Mouse (Mus musculus) embryonic facial prominence, embryonic 13.5 days (tissue): Measurements from ENCODE around the gene Tnfrsf11a. TPM values are rescaled to one million over a fixed set of nuclear protein-coding genes. Genes with fewer than 3 reads are reported as not detected.
"Not testable (repeated sequence)": the region's sequence is repeated elsewhere in the genome, so short reads cannot be mapped to it uniquely, and the experiment has no call there.

Experiments
- ATAC-seq: fragments of 200-750 bp; cut with Nextera tagmentation; 2 replicates; pipeline ENCODE4 v1.8.0; 2017; ENCODE audit warnings: low read depth; ENCODE audit not compliant: insufficient number of reproducible peaks, insufficient read depth, low FRiP score, low TSS enrichment
- H3K27ac ChIP-seq: fragments of 300-500 bp; sonication (generic); 2 replicates; pipeline ENCODE4 v1.5.1; 2015; ENCODE audit warnings: moderate library complexity, mild to moderate bottlenecking, inconsistent platforms
- H3K27me3 ChIP-seq: fragments of 300-500 bp; sonication (generic); 2 replicates; pipeline ENCODE4 v1.6.1; 2015; ENCODE audit warnings: mild to moderate bottlenecking, inconsistent platforms
- H3K36me3 ChIP-seq: fragments of 300-500 bp; sonication (generic); 2 replicates; pipeline ENCODE4 v1.6.1; 2015; ENCODE audit warnings: mild to moderate bottlenecking, inconsistent platforms
- H3K4me1 ChIP-seq: fragments of 300-500 bp; sonication (generic); 2 replicates; pipeline ENCODE4 v1.6.1; 2015; ENCODE audit warnings: inconsistent platforms
- H3K4me2 ChIP-seq: fragments of 300-500 bp; sonication (generic); 2 replicates; pipeline ENCODE4 v1.6.1; 2015; ENCODE audit warnings: moderate library complexity, mild to moderate bottlenecking, inconsistent platforms
- H3K4me3 ChIP-seq: fragments of 300-500 bp; sonication (generic); 2 replicates; pipeline ENCODE4 v1.5.1; 2015; ENCODE audit warnings: mild to moderate bottlenecking, inconsistent platforms
- H3K9ac ChIP-seq: fragments of 300-500 bp; sonication (generic); 2 replicates; pipeline ENCODE4 v1.6.1; 2015; ENCODE audit warnings: mild to moderate bottlenecking, inconsistent platforms
- H3K9me3 ChIP-seq: fragments of 300-500 bp; sonication (generic); 2 replicates; pipeline ENCODE4 v1.6.1; 2016; ENCODE audit warnings: inconsistent platforms
- WGBS: fragments of 180-500 bp; shearing (Covaris S2); methylation state at CpG from one replicate; pipeline ENCODE4 v1.1.7; 2015; ENCODE audit warnings: mixed read lengths; 5-methylcytosine and 5-hydroxymethylcytosine counted together
- polyA plus RNA-seq: library from polyadenylated mRNA; unstranded; fragments of >200 nt; fragmentation: Nextera tagmentation; extraction: Ambion mirVana; gene quantifications from 2 replicates; pipeline ENCODE4 v1.2.1, GENCODE M21; 2015

Tnfrsf11a gene
- polyA plus RNA-seq, 1 experiment from 2014 or later: 0.91 TPM

- Histone ChIP-seq H3K9ac (no peak overlapping the region), H3K27me3 (no peaks in the 10 kb centered on the region), H3K9me3 (peaks cover 12% of the 10 kb centered on the region), H3K4me1 (no peaks in the 10 kb centered on the region), H3K36me3 (no peaks in the 10 kb centered on the region), H3K27ac (no peak overlapping the region), H3K4me2 (no peak overlapping the region), H3K4me3 (no peak overlapping the region)
- whole genome bisulfite sequencing: 84% methylated on average over 3 of the region's 3 CpGs
- no peak for ATAC-seq
Observed at GRCm38 (mm10) chr1:105759422-105760165, 20.9 kb upstream of the Tnfrsf11a start.

DNA sequence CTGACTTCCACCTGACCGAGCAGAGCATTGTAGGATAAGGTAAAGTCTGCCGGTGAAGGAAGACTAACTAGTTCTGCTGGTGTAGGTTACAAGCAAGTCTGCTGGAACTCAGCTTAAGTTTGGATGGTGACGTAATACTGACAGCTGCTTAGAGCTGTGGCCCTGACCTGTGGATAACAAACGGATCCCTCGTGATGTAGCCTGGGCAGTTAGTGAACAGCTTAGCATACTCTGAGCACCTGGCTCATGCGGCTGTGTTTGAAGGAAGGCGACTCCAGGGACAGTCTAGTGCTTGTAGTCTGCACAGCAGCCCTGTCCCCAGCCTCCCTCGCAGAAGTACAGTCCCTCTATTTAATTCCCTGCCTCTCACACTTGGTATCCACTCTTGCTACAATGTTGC, 14.9 kb upstream of the Tnfrsf11a start:
- H3K9ac ChIP-seq: no peak overlapping the region
- no peaks in the 10 kb centered on the region for H3K4me1 ChIP-seq
- H3K27me3 ChIP-seq: no peaks in the 10 kb centered on the region
- 70% methylated on average over 8 of the region's 8 CpGs for WGBS
- no peak overlapping the region for H3K4me3 ChIP-seq
- H3K9me3 ChIP-seq: peaks cover 12% of the 10 kb centered on the region
- no peak overlapping the region for H3K27ac ChIP-seq
- no peaks in the 10 kb centered on the region for H3K36me3 ChIP-seq
- no peak for ATAC-seq
- H3K4me2 ChIP-seq: no peak overlapping the region

- not testable (repeated sequence) for H3K9ac ChIP-seq, H3K4me3 ChIP-seq, ATAC-seq, H3K4me2 ChIP-seq, H3K36me3 ChIP-seq, H3K4me1 ChIP-seq, H3K27me3 ChIP-seq, H3K27ac ChIP-seq
- H3K9me3 ChIP-seq: peaks cover 12% of the 10 kb centered on the region
- 80% methylated on average over 9 of the region's 9 CpGs for whole genome bisulfite sequencing
Observed at GRCm38 (mm10) chr1:105766099-105766498, 14.4 kb upstream of the Tnfrsf11a start.

DNA sequence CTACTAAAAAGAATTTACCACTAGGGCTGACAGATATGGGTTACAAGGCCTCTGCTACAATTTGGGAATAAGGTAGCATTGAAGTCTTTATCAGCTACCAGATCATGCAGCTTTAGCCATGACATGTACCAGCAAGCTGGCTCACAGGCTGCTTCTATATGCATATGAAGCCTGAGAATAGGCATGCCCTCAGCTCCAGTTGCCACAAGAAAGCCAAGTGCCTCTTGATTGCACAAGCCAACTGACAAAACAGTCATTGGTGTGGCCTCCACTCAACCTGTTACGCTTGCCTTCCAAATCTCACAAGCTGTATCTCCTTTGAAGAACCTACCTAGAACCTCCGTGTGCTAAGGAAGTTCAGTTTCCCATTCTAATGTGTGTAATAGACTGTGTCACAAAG, 12.1 kb upstream of the Tnfrsf11a start:
- H3K4me3 ChIP-seq: no peak overlapping the region
- H3K27ac ChIP-seq: no peak overlapping the region
- H3K9me3 ChIP-seq: no peaks in the 10 kb centered on the region
- H3K27me3 ChIP-seq: no peaks in the 10 kb centered on the region
- 79% methylated on average over 2 of the region's 2 CpGs for WGBS
- no peak for ATAC-seq
- no peak overlapping the region for H3K4me2 ChIP-seq
- H3K36me3 ChIP-seq: no peaks in the 10 kb centered on the region
- no peaks in the 10 kb centered on the region for H3K4me1 ChIP-seq
- H3K9ac ChIP-seq: no peak overlapping the region

DNA sequence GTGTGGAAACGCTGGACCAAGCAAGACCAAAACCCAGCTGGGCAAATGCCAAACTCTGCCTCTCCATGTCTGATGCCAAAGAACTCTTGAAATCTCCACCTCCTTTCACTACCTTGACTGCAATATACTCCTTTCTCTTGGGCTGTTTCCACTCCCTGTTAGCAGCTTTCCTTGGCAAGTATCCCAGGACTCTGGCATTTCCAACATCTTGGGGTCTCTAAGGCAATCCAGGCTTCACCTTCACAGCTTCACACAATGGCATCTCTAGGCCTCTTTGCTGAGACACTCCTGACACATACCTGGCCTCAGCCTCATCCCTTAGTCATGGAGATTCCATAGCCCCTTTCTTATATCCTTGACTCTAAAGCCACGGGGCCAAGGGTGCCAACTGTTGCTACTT, 9.8 kb upstream of the Tnfrsf11a start:
- no peak for ATAC-seq
- Histone ChIP-seq H3K27me3 (no peaks in the 10 kb centered on the region), H3K9me3 (no peaks in the 10 kb centered on the region), H3K4me1 (no peaks in the 10 kb centered on the region), H3K27ac (no peak overlapping the region), H3K4me2 (no peak overlapping the region), H3K36me3 (no peaks in the 10 kb centered on the region), H3K9ac (no peak overlapping the region), H3K4me3 (no peak overlapping the region)
- 82% methylated on average over 2 of the region's 2 CpGs for WGBS

GRCm38 (mm10) chr1:105776426-105776825, 4.1 kb upstream of the Tnfrsf11a start:
- Histone ChIP-seq H3K36me3 (no peaks in the 10 kb centered on the region), H3K4me2 (no peak overlapping the region), H3K27ac (no peak overlapping the region), H3K9me3 (no peaks in the 10 kb centered on the region), H3K27me3 (peaks cover 35% of the 10 kb centered on the region), H3K9ac (no peak overlapping the region), H3K4me3 (no peak overlapping the region), H3K4me1 (peaks cover 12% of the 10 kb centered on the region)
- no peak for ATAC-seq
- WGBS: 88% methylated on average over 4 of the region's 4 CpGs

GRCm38 (mm10) chr1:105780079-105780456, 450 bp upstream of the Tnfrsf11a start:
- ATAC-seq: peak; percentile 22; the same call in 1 of the 2 replicates
- H3K27ac ChIP-seq: no peak overlapping the region
- no peaks in the 10 kb centered on the region for H3K36me3 ChIP-seq
- H3K27me3 ChIP-seq: peaks cover 53% of the 10 kb centered on the region
- peak overlapping the region; percentile 69; the same call in 1 of the 2 replicates for H3K9ac ChIP-seq
- WGBS: 36% methylated on average over 12 of the region's 12 CpGs
- peak overlapping the region; percentile 99 for H3K4me2 ChIP-seq
- peaks cover 14% of the 10 kb centered on the region for H3K4me1 ChIP-seq
- H3K9me3 ChIP-seq: no peaks in the 10 kb centered on the region
- H3K4me3 ChIP-seq: peak overlapping the region; percentile 60

DNA sequence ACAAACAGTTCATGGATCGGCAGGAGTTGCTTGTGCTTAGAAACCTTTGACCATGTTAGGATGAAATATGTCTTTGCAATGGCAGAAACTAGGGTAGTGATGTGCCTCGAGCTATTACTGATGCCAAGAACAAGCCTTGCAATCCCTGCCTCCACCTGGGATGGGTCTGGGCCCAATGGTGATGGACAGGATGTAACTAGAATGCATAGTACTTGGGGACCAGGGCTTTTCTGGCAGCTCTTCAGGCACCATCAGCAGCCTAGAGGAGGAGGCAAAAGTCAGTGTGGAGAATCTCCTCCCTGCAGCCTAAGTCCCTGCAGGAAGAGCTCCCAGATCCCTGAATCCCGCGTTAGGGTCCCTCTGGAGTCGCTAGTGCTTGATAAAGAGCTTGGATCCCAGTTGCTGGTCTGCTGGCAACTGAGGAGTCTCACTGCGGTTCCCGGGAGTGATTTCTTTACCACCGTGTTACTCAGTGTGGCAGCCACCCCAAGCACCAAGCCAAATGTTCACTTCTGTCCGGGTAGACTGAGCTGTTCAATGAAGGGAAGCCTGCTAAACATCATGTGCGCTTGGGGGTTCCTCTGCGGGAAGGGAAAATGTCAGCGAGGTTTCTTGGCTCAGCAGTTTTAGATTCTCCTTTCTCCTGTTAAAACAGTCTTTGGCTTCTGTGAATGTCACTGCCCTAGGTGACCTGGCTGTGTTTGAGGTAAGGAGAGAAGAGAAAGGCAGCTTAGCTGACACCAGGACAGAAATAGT, 1.1 kb downstream of the Tnfrsf11a start:
- no peak for ATAC-seq
- H3K4me1 ChIP-seq: peaks cover 14% of the 10 kb centered on the region
- H3K4me2 ChIP-seq: peak overlapping the region; percentile 99
- H3K4me3 ChIP-seq: peak overlapping the region; percentile 60
- no peak overlapping the region for H3K9ac ChIP-seq
- H3K36me3 ChIP-seq: no peaks in the 10 kb centered on the region
- WGBS: 46% methylated on average over 12 of the region's 12 CpGs
- H3K9me3 ChIP-seq: no peaks in the 10 kb centered on the region
- no peak overlapping the region for H3K27ac ChIP-seq
- peaks cover 53% of the 10 kb centered on the region for H3K27me3 ChIP-seq

- Histone ChIP-seq H3K4me2 (no peak overlapping the region), H3K4me1 (peaks cover 14% of the 10 kb centered on the region), H3K9ac (no peak overlapping the region), H3K9me3 (no peaks in the 10 kb centered on the region), H3K36me3 (no peaks in the 10 kb centered on the region), H3K27ac (no peak overlapping the region), H3K27me3 (peaks cover 38% of the 10 kb centered on the region), H3K4me3 (no peak overlapping the region)
- 79% methylated on average over 5 of the region's 5 CpGs for WGBS
- no peak for ATAC-seq
Observed at GRCm38 (mm10) chr1:105784257-105785016, 3.9 kb downstream of the Tnfrsf11a start.

DNA sequence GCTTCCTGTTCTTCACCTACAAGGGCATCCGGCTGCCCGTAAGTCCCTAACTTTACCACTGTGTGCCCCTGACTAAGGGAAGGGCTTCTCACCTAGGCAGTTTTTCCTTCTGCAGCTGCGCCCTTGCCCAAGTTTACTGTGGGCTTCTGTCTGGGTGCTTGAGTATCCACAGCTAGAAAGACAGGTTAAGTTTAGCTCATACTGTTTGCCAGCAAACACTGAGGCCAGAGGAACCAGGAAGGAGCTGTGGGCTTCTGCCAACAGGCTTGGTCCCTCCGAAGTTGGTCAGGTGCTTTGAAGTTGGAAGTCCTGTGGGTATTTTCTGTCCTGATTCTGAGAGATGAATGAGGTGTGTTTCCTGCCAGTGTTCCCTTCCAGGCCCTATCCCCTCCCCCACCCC, 4.6 kb downstream of the Tnfrsf11a start:
- Histone ChIP-seq H3K4me2 (no peak overlapping the region), H3K4me3 (no peak overlapping the region), H3K27me3 (peaks cover 31% of the 10 kb centered on the region), H3K36me3 (no peaks in the 10 kb centered on the region), H3K4me1 (peaks cover 13% of the 10 kb centered on the region), H3K9ac (no peak overlapping the region), H3K27ac (no peak overlapping the region), H3K9me3 (no peaks in the 10 kb centered on the region)
- ATAC-seq: no peak
- 79% methylated on average over 4 of the region's 4 CpGs for WGBS

GRCm38 (mm10) chr1:105786731-105787357, 6.3 kb downstream of the Tnfrsf11a start:
- Histone ChIP-seq H3K4me3 (no peak overlapping the region), H3K27ac (no peak overlapping the region), H3K9me3 (no peaks in the 10 kb centered on the region), H3K9ac (no peak overlapping the region), H3K36me3 (no peaks in the 10 kb centered on the region), H3K4me1 (no peaks in the 10 kb centered on the region), H3K27me3 (peaks cover 14% of the 10 kb centered on the region), H3K4me2 (no peak overlapping the region)
- WGBS: 74% methylated on average over 6 of the region's 6 CpGs
- ATAC-seq: no peak
